Mouse (Mus musculus) adrenal gland, postnatal 36 days (tissue): Measurements from ENCODE around the gene Tmem201. TPM values are rescaled to one million over a fixed set of nuclear protein-coding genes. Genes with fewer than 3 reads are reported as not detected.

ENCODE experiments used
- DNase-seq, 2 experiments: peaks; one replicate each; pipeline ENCODE4 v3.0.0; 2021; ENCODE audit warnings: mixed read lengths in 1 of 2
- total RNA-seq, 2 experiments: library from RNA; stranded (reverse); gene quantifications; 2 replicates each; pipeline ENCODE4 v1.2.3; 2021

Gene Tmem201
- total RNA-seq, 2 experiments from 2014 or later = 29.7 to 31.6 TPM

DNA sequence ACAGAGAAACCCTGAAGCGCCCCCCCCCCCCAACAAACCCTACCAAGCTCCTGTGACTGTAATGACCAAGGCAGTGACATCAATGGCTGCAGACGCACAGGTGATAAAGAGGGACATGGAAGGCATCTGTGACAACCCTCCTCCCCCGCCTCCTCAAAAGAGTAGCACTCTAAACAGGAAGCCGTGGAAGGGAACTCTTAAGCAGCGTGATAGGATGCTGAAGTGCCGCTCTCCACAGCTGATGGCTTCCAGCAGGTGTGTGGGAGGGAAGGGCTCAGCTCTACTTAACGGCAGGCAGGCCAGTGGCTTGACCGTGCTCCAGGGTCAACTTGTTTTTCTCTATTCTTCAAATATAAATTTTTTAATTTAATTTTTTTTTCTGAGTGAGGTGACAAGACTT lies 16.7 kb downstream of the Tmem201 start:
- DNase-seq = no peak

DNA sequence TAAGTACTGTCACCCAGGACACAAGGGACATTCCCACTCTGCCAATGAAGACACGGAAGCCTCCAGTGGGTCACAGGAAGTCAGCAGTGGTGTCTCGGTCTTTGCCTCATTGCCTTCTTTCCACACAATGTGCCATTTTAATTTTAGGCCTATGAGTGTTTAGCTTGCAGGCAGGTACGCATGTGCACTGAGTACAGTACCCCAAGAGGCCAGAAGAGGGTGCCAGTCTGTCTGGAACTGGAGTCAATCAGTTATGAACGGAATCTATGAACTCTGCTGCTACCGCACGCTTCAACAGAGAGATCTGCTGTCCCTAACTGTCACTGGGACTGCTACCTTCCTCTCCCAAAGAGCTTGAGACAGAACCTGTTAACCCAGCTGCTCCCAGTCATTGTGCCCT lies 18.2 kb downstream of the Tmem201 start:
- DNase-seq = peak; percentile 23 to 39

DNA sequence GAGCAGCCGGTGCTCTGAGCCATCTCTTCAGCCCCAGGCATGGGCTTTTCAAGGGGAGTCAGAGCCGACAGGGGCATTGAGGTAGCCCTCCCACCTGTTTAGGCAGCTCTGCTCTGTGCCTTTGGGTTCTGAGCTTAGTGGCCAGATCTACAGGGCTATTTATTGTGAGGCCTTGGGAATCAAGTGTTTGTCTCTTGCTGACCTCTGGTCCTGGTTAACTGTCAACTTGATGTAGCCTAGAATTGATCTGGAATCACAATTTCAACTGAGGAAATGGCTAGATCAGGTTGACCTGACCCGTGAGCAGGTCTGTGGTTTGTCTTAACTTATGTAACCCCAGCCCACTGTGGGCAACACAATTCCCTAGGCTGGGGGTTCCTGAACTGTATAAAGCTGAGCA lies 23.3 kb downstream of the Tmem201 start:
- DNase-seq = no peak

DNA sequence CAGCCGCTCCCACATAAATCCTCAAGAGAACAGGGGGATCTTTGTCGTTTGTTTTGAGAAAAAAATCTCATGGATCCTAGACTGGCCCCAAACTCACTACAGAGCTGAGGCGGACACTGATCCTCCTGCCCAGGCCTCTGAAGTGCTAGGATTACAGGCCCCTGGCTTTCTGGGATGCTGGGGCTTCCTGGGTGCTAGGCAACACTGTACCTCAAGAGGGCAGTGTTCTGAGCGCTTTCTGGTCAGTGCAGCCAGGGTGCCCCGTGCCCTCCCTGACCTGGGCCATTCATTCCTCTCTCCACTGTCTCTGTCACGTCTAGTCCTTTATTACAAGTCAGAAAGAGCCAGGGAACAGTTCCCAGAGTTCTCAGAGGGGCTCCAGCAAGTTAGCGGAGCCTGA lies 25.9 kb downstream of the Tmem201 start:
- peak; percentile 36 to 57 for DNase-seq

DNA sequence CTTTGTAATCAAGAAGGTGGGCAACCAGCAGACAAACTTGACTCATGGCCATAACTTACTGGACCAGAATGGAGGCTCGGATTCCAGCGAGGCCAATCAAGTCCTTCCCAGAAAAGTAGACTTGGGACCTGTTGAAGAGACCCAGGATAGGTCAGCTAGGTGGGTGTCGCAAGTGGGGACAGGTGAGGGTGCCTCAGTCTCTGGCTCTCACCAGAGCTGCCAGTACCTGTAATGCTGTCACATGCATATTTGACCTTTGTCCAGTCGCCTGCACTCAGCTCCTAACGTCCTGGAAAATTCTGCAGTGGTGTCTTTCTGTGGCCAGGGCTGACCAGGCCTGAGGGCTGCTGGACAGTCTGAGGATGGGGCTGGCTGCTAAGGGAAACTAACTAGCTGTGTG lies 26.4 kb downstream of the Tmem201 start:
- DNase-seq = no peak

DNA sequence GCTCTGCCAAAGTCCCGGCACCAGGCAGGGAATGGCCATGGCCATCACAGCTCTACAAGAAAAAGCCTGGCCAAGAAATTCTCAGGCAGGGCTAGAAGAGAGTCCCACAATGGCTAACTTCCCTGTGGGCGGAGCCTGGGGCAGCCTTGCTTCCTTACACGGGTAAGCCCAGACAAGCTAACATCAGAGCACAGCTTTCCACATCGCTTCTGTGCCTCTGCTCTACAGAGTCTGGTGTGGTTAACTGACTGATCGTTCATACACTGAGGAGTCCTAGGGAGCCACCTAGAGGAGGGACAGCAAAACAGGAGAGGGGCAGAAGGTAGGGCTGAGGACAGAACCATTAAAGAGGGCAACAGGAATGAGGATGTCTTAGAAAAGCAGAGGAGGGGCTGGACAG lies 27.3 kb downstream of the Tmem201 start:
- DNase-seq = peak; percentile 51 to 72

DNA sequence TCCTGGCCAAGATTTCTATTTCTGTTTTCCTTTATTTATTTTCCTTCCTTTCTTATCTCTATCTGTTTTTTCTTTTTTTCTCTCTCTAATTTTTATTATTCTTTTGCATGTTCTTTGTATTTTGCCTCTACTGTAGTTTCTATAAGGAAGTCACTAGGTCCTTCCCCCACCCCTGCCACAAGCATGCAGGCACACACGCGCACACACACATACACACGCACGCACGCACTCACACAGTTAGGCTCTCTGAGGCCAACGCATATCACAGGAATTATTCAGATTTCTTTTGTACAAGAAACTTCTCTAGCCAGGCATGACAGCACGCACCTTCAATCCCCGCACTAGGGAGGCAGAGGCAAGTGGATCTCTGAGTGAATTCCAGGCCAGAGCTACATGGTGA lies 31.9 kb downstream of the Tmem201 start:
- DNase-seq = no peak

DNA sequence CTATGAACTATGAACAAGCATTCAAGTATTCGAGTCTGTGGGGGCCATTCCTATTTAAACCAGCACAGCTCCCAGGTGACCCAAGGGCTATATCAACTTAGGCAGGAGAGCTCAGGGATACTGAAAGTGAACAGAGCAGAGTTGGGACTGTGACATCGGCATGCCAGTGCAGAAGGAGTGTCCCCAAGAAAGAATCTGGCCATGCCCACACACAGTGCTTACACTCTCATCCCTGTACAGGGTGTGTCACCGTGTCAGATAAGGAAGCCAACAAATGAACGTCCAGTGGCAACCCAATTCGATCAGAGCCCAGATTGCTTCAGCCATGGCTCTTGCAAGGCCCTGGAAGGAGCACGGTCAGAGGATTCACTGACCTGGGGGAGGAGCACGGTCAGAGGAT lies 32.5 kb downstream of the Tmem201 start:
- no peak for DNase-seq

DNA sequence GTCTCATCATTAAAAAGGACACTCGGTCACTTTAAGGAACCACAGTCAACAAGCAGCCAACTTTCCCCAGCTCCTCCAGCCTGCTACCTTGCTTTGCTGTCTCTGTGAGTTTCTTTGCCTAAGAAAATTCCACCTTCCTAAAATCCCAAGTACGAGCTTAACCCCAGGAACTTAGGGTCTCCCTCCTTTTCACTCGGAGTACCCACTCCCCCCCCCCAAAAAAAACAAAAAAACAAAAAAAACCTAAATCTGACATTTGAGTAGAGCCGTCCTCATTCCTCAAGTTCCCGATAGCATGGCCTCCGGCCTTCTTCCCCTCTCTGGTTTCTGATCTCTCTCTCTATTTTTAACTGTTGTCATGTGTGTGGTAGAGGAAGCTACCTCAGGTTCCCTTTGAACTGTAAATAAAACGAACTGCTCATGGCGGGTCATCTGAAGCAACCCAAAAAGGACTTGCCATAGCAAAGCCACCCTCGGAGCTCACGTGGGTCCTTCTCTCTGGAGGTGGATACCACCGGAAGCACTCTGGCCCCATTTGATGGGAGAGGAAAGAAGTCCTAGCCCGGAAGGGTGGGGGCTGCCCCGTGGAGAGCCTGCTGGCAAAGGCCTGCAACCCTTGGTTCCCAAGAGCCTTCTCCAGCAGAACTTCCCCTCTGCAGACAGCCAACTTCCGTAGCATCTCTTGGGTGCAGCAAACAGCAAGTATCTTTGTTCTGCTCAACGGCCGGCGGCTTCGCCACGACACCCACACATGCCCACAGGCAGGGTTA lies 35.4 kb downstream of the Tmem201 start, which contains the start of gene Pik3cd:
Gene Pik3cd, minus strand, starts transcription at position 362 of the 770 bp plus-strand sequence.
- peak in 1 of 2 experiments; percentile 32 for DNase-seq

DNA sequence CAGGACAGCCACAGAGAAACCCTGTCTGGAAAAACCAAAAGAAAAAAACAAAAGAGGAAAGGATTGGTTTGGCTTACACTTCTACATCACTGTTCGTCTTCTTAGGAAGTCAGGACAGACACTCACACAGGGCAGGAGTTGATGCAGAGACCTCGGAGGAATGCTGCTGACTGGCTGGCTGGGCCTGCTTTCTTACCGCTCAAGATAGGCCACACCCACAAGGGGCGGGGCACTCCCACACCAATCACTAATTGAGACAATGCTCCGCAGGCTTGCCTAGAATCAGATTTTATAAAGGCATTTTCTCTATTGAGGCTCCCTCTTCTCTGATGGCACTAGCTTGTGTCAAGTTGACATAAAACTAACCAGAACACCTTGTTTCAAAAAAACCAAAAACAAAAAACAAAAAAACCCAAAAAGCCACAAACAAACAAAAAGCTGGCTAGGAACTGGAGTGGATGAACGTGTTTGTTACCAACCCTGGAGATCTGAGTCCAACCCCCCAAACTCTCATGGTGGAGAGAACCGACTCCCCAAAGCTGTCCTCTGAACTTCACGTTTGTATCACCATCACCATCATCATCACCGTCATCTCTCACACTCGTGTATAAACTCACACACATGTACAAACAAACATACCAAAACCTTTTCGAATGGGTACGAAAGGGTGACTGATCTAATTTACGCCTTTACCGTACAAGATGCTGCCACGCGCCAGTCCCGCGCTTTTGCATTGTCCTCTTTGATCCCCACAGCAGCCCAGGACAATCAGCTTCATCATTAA lies 36.2 kb downstream of the Tmem201 start:
- peak in 1 of 2 experiments; percentile 64 for DNase-seq

DNA sequence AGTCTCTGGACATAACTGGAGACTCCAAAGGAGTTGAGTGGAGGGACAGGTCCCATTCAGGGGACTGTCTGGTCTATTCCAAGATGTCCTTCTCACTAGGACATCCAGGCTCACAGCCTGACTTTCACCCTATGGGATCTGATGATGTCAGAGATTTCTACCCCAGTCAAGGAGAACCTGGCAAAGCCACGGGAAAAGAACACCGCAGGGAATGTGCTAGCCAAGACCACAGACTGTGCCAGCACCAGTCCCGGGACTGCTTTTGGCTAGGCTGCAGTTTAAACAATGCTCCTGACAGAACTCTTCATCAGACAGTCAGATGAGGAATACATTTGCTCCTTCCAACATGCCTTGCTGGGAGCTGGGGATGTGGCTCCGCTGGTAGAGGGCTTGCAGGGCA lies 37.9 kb downstream of the Tmem201 start:
- DNase-seq = no peak

DNA sequence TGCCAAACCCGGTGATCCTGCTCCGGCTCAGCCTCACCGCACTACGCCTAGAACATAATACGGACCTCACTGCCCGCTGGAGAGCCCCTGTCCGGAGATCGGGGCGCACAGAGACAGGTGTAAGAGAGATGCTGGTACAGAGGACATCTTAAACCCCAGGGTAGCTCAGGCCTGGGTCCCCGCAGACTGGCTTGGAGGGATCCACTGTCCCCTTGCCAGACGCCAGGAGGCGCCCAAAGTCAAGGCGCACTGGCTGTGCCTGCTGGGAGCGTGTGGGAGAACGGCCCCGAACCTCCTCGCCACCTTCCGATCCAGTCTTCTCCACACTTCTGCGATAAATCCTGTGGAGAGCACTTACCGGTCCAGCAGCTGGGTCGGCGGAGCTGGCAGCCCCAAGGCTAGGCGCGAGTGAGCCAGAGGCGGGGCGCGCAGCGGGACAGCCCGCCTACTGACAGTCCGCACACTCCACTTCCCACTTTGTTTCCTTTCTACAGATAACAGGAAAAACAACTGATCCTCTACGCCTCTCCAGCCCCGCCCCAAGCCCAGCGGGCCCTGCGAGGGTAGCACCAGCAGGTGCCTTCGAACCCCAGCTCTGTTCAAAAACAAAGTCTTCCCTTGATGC lies 39.5 kb downstream of the Tmem201 start:
- peak; percentile 58 to 71 for DNase-seq

DNA sequence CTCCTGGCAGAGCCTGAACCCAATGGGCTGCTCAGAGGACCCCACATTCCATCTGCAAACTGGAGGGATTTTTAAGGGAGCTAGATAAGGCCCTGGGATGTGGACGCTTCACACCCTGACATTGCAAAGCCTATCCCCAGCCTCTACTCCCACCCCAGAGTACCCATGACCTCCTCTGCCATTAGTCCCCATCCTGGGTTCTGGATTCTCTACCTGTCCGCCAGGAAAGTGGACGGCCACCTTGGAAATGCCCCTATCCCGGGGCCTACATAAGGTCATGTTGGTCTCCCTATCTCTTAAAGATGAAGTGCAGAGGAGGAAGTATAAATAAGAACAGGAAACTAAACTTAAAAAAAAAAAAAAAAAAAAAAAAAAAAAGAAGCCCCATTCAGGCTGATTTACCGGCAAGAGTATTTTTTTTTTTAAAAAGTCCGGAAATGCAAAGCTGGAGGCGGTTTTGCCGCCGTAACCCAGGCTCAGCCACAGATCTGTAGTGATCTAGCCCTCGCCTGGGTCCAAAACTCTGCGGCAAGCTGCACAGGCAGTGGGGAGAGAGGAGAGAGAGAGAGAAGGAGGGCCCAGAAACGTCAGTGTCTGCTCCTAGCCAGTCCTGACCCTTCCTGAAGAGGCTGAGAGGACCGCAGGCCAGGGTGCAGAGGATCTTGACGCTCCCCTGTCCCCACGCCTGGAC lies 40.2 kb downstream of the Tmem201 start:
- peak in 1 of 2 experiments; percentile 21 for DNase-seq

DNA sequence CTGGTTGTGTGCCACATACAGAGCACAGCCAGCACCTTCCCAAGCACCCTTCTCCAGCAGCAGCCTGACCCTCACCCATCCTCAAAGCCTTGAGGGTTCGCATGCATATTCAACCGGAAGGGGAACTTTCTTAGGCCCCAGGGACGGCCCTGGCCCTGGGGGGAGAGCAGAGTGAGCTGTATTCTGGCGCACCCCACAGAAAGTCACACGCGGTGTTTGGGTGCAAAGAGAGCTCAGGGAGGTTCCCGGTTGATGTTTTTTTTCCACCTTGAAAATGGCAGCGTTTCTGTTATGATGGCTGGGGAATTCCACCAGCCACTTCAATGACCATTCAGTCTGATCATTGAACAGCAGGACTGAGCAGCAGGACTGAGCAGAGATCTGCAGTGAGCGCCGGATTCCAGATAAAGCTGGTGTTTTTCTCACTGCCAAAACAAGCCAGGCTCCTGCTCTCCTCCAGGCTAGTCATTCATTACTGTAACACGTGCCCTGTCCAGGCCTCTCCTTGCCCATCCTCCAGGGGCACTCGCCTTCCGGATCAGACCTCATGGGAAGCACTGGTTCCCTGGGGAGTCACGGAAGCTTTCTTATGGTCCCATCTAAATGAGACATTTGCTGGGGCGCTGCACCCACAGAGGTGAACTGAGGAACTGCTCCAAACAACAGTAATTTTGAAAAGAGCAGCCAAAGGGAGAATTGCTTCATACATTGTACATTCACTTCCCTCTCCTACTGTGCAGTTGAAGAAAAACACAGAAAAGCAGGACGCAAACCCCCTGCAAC lies 41.5 kb downstream of the Tmem201 start:
- DNase-seq = peak in 1 of 2 experiments; percentile 18

DNA sequence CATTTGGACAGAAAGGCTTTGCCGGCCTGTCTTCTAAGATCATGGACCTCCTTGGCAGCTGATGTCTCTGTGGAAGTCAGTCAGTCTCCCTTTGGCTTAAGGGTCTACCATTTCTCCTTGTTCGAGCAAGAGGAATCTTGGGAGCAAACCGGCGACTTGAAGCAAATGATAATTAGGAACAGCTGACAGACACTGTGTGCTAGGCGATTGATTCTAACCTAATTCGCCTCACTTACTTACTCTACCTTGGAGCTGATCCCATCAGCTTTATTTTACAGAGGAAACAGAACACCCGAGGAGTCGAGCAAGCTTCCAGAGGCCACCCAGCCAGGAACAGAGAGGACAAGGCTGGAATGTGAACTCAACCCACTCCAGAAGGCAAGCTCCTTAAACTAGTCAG lies 46.5 kb downstream of the Tmem201 start:
- DNase-seq = no peak

DNA sequence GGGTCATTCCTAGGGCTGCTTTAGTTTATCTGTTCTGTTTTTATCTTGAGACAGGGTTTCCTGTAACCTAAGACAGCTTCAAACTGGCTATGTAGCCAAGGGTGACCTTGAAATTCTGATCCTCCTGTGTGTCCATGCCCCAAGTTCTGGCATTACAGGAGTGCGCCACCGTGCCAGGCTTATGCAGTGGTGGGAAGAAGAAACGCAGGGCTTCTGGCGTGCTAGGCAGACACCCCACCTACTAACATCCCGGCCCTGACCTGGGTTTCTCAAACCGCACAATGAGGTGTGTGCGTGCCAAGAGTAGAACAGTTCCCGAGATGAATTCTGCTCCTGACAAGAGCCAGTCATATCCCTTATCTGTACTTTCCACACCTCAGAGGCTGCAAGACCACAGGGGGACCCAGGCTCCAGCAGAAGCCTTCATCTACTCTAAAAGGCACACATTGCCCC lies 47.0 kb downstream of the Tmem201 start:
- no peak for DNase-seq

DNA sequence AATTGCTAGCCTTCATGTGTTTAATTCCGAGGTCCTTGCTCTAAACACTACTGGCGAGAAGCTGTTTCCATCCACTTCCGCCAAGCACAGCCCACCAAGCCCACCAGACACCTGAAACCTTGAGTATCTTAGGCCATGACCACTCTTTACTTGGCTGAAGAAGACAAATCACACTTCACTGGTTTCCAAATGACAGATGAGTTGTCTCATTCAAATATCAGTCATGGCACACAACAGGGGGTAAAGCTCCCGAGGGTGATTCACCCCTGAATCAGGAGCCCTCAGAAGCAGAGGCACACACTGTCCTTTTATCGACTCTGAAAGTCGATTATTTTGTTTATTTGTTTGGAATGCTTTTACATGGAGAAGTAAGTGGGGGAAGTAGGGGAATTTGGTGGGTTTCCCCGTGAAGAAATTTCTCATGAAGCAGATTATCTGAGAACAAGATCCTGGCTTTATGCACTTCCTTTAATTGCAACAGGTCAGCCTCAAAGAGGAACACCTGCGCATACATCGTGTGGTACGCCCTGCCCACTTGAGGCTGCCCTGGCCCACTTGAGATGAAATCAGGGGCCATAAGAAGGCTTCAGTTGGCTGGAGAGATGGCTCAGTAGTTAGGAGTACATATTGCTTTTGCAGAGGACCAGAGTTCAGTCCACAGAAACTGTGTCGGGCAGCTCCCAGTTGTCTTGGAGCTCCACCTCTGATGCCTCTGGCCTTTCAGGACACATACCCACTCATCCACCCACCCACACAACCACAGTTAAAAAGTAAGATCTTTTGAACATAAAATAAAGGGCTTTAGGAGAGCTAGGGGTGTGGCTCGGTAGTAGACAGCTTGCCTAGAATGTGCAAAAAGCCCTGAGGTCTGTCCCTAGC lies 47.8 kb downstream of the Tmem201 start:
- no peak for DNase-seq

DNA sequence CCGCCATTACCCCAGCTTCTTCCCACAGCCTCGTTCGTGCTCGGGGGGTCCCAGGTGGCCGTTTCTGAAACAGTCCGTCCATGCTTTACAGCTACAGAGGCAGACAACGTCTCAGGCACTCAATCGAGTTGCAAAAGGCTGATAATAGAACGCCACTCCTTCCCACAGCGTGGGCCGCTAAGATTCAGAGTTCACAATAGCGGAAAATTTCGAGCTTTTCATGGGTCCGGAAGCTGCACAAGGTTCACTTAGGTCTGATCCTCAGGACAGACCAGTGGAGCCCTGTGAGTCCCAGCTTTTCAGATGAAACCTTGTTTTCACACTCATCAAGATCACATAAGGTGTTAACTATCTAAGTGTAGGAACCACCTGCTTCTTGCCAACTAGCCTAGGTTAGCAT lies 49.0 kb downstream of the Tmem201 start:
- DNase-seq = no peak

DNA sequence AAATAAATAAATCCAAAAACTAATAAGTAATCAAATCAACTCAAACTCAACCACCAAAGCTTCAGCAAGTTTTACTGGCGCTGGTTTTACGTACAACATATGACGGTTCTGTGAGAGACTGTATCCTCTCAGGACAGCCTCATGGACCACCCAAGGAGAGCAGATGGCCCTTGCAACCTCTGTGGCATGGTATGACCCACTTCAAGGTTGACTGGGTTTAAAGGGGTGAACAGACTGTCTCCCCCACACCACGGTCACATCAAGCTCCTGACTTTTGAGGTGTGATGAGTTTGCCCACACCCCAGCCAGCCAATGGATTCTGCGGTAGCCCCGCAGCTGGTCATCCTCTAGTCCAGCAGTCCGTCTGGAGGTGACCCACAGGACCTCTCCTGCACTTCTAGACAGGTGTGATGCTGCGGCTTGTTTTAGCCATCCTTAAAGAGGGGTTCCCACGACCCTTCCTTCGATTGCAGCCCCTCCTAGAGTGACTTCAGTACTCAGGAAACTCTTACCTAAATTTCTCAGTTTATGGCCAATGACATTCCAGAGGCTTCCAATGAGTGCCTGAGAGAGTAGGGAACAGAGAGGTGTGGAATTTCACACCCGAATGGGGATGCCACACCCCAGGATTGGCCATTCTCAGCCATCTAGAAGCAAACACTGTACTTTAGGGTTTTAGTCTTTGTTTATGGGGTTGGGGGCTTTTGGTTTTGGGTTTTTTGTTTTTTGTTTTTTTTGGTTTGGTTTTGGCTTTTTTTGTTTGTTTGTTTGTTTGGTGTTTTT lies 52.8 kb downstream of the Tmem201 start:
- DNase-seq = no peak

DNA sequence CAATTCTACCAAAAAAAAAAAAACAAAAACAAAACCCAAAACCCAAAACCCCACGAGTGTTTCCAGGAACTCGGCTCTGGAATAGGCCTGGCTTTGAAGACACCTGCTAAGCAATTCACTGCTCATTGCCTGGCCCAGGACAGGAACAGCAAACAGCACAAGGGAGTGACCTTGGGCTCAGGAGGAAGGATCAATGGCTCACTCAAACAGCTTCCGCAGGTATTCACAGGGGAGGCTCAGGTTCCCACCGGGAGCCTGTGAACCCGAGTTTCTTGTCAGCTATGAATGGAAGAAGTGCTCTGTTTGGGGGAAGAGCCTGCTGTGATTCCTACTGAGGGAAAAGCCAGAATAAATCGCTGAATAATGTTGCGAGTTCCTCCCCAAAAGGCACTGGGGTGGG lies 54.0 kb downstream of the Tmem201 start:
- no peak for DNase-seq
